Mouse (Mus musculus): ENCODE results near the gene Chmp4b. TPM values are rescaled to one million over a fixed set of nuclear protein-coding genes. Genes with fewer than 3 reads are reported as not detected.

The Chmp4b gene
- polyA plus RNA-seq, 1 experiment: 217 TPM

DNA sequence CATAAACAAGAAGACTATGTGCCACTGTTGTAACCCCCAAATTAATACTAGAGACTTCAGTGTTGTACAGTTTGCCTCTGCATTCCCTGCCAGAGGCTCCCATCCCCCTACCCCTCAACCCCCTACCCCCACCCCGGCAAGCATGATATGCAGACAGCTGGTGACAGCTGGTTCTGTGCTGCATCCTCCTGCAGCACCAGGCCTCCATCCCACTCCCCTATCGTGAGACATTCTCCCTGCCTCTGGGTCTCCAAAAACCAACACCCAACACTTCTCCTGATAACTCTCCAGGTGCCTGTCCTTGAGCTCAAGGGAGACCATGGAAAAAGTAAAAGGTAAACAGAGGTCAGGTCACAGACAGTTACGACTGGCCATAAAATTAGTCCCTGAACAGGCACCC lies 78.2 kb downstream of the Chmp4b start:
- Histone ChIP-seq H3K4me1 (ENCODE audit: control insufficient read depth, insufficient read depth, low read length) (peaks cover 19% of the 10 kb centered on the region), H3K27ac (ENCODE audit: insufficient read depth, low read depth, low read length) (no peak overlapping the region), H3K4me3 (ENCODE audit: insufficient read depth, low read length) (no peak overlapping the region)
- TF ChIP-seq CTCF (IDR thresholded peaks at IDR 0.05; ENCODE audit: low read depth, low read length) (no peak), POLR2A (IDR thresholded peaks at IDR 0.05; ENCODE audit: borderline replicate concordance, low read depth, low read length) (no peak)

- Histone ChIP-seq H3K27ac (ENCODE audit: insufficient read depth, low read depth, low read length) (no peak overlapping the region), H3K4me3 (ENCODE audit: insufficient read depth, low read length) (no peak overlapping the region), H3K4me1 (ENCODE audit: control insufficient read depth, insufficient read depth, low read length) (peaks cover 20% of the 10 kb centered on the region)
- TF ChIP-seq POLR2A (IDR thresholded peaks at IDR 0.05; ENCODE audit: borderline replicate concordance, low read depth, low read length) (no peak), CTCF (IDR thresholded peaks at IDR 0.05; ENCODE audit: low read depth, low read length) (no peak)
Observed at GRCm38 (mm10) chr2:154730841-154731240, 79.3 kb downstream of the Chmp4b start.

DNA sequence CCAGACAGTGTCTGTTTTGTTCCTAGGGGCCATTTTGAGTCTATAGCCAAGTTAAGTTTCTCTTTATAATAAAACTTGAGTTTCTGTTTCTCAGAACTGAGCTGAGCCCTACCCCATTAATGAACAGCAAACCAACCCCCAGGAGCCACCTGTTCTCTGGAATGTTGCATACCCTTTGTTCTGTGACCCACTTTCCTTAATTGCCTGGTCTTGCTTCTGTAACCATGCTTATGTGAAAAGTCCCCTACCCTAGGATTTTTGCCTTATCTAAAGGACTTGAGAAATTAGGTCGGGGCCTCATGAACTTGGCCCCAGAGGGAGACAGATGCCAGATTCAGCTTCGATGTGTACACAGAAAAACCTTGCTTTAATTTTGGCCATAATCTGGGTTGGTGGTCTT lies 80.4 kb downstream of the Chmp4b start:
- peaks cover 29% of the 10 kb centered on the region for H3K4me1 ChIP-seq (ENCODE audit: control insufficient read depth, insufficient read depth, low read length)
- no peak overlapping the region for H3K27ac ChIP-seq (ENCODE audit: insufficient read depth, low read depth, low read length)
- TF ChIP-seq CTCF (IDR thresholded peaks at IDR 0.05; ENCODE audit: low read depth, low read length) (no peak), POLR2A (IDR thresholded peaks at IDR 0.05; ENCODE audit: borderline replicate concordance, low read depth, low read length) (no peak)
- H3K4me3 ChIP-seq (ENCODE audit: insufficient read depth, low read length): no peak overlapping the region

DNA sequence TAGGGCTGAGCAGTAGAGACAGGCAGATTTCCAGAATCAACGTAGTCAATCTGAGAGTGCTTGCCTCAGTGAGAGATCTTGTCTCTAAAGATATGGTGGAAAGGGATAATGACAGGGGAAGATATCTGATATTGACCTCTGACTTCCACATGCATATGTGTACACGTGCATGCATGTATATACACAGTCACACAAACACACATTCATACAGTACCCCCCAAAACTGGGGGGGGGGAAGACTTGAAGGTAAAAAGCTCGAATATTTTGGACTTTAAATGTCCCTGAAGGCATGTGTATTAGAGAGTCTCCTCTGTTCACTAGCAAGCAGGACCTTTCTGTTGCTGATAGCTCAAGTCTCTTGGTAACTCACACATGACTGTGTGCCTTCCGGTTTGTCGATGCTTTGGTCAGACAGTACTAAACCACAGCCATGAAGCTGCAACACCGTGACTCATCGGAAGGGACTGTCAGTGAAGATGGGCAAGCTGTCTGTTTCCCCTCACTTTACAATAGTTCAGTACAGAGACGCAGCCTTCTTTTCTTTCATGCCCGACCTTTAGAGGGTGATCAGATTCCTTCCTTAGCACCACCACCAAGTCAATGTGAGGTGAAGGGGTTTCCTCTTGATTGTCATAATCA lies 81.1 kb downstream of the Chmp4b start:
- TF ChIP-seq CTCF (IDR thresholded peaks at IDR 0.05; ENCODE audit: low read depth, low read length): no peak
- TF ChIP-seq POLR2A (IDR thresholded peaks at IDR 0.05; ENCODE audit: borderline replicate concordance, low read depth, low read length): no peak
- H3K4me3 ChIP-seq (ENCODE audit: insufficient read depth, low read length): no peak overlapping the region
- peaks cover 33% of the 10 kb centered on the region for H3K4me1 ChIP-seq (ENCODE audit: control insufficient read depth, insufficient read depth, low read length)
- H3K27ac ChIP-seq (ENCODE audit: insufficient read depth, low read depth, low read length): peak overlapping the region; percentile 53

DNA sequence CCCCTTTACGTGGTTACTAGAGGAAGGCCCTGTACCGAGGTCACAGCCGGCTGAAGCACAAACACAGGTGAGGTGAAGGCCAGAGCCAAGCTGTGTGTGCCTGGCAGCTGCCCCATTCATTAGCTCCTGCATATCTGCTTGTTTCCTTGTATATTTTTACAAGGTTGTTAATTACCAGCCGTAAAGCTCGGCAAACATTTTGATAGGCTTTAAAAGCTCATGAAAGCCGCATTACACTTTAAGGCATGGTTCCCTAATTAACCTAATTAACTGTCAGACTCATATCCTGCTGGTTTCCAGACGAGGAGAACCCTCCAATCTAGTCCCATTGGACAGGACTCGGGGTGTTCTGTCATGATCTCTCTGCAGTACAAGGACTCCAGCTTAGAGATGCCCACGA lies 83.5 kb downstream of the Chmp4b start:
- Histone ChIP-seq H3K27ac (ENCODE audit: insufficient read depth, low read depth, low read length) (no peak overlapping the region), H3K4me3 (ENCODE audit: insufficient read depth, low read length) (no peak overlapping the region), H3K4me1 (ENCODE audit: control insufficient read depth, insufficient read depth, low read length) (peaks cover 33% of the 10 kb centered on the region)
- no peak for TF ChIP-seq CTCF (IDR thresholded peaks at IDR 0.05; ENCODE audit: low read depth, low read length)
- no peak for TF ChIP-seq POLR2A (IDR thresholded peaks at IDR 0.05; ENCODE audit: borderline replicate concordance, low read depth, low read length)

DNA sequence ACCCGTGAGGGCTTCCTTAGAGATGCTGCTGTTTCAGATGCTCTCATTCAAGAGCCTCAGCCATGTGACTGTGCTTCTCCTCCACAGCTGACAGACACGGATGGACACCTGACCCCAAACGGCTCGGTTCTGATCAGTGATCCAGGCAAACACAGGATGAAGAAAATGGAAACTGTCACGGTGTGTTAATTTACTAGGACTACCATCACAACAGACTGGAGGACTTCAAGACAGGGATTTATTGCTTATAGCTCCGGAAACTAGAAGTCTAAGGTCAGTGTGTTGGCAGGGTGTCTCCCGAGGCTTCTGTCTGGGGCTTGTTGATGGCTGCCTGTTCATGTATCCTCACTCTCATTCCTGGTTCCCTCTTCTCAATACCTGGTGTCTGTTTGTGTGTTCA lies 83.9 kb downstream of the Chmp4b start:
- TF ChIP-seq POLR2A (IDR thresholded peaks at IDR 0.05; ENCODE audit: borderline replicate concordance, low read depth, low read length): no peak
- peaks cover 33% of the 10 kb centered on the region for H3K4me1 ChIP-seq (ENCODE audit: control insufficient read depth, insufficient read depth, low read length)
- no peak overlapping the region for H3K27ac ChIP-seq (ENCODE audit: insufficient read depth, low read depth, low read length)
- H3K4me3 ChIP-seq (ENCODE audit: insufficient read depth, low read length): no peak overlapping the region

- H3K4me3 ChIP-seq (ENCODE audit: insufficient read depth, low read length): no peak overlapping the region
- H3K27ac ChIP-seq (ENCODE audit: insufficient read depth, low read depth, low read length): no peak overlapping the region
- H3K4me1 ChIP-seq (ENCODE audit: control insufficient read depth, insufficient read depth, low read length): peaks cover 33% of the 10 kb centered on the region
- TF ChIP-seq POLR2A (IDR thresholded peaks at IDR 0.05; ENCODE audit: borderline replicate concordance, low read depth, low read length) (no peak), CTCF (IDR thresholded peaks at IDR 0.05; ENCODE audit: low read depth, low read length) (no peak)
Observed at GRCm38 (mm10) chr2:154735986-154736385, 84.5 kb downstream of the Chmp4b start.

GRCm38 (mm10) chr2:154738621-154739020 lies 87.1 kb downstream of the Chmp4b start:
- no peak for TF ChIP-seq POLR2A (IDR thresholded peaks at IDR 0.05; ENCODE audit: borderline replicate concordance, low read depth, low read length)
- no peak for TF ChIP-seq CTCF (IDR thresholded peaks at IDR 0.05; ENCODE audit: low read depth, low read length)
- H3K27ac ChIP-seq (ENCODE audit: insufficient read depth, low read depth, low read length): no peak overlapping the region
- H3K4me3 ChIP-seq (ENCODE audit: insufficient read depth, low read length): no peak overlapping the region
- peaks cover 18% of the 10 kb centered on the region for H3K4me1 ChIP-seq (ENCODE audit: control insufficient read depth, insufficient read depth, low read length)

DNA sequence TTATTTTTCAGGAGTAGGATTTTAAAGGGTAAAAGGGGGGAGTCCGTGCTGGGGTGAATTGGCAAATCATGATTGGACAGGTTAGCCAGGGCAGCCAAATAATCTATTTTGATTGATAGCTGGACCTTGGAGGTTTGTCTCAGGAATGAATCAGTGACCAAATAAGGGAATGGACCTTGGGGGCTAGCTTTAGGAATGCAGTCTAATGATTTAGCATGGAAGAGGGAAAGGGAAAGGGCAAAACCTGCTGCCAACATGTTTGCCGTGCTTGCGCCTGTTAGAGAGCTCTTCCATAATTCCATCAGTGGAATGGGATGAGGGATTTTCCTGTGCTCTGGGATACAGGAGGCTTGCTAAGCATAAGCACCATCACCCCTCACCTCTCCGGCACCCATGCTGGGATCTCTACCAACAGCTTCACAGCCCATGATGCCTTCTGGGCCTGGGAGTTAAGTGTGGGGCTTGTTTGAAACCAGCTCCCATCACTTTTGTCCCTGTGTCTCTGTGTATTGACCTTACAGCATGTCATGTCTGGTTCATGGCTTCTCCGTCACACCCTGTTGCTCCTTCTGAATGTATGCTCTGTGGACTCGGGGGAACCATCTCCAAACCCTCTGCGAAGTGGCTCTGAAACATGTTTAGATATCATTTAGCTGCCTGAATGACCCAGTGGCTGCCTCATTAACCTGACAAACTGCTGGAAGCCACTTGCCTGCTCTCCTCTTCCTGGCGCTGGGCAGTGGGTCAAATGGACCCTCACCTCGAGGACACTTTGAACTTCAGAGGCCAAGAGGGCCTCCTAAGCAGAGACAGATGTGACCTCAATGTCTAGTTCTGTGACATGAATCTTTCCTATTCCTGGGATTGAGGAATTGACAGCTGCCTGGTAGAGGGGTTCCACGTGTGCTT lies 91.7 kb downstream of the Chmp4b start:
- Histone ChIP-seq H3K4me3 (ENCODE audit: insufficient read depth, low read length) (no peak overlapping the region), H3K4me1 (ENCODE audit: control insufficient read depth, insufficient read depth, low read length) (no peaks in the 10 kb centered on the region), H3K27ac (ENCODE audit: insufficient read depth, low read depth, low read length) (no peak overlapping the region)
- TF ChIP-seq POLR2A (IDR thresholded peaks at IDR 0.05; ENCODE audit: borderline replicate concordance, low read depth, low read length) (no peak), CTCF (IDR thresholded peaks at IDR 0.05; ENCODE audit: low read depth, low read length) (no peak)

GRCm38 (mm10) chr2:154743915-154744314 lies 92.4 kb downstream of the Chmp4b start:
- no peak overlapping the region for H3K27ac ChIP-seq (ENCODE audit: insufficient read depth, low read depth, low read length)
- H3K4me1 ChIP-seq (ENCODE audit: control insufficient read depth, insufficient read depth, low read length): no peaks in the 10 kb centered on the region
- TF ChIP-seq POLR2A (IDR thresholded peaks at IDR 0.05; ENCODE audit: borderline replicate concordance, low read depth, low read length): no peak
- no peak overlapping the region for H3K4me3 ChIP-seq (ENCODE audit: insufficient read depth, low read length)

Other genes starting within 250 kb of the Chmp4b start
- gene Snta1, start 243.6 kb upstream of the Chmp4b start, polyA plus RNA-seq (2012; ENCODE audit: insufficient read depth, insufficient read length, missing spikeins): 20.4 and 22.5 TPM in 2 replicates
- 16.5 TPM in 2 replicates for gene Cbfa2t2, start 215.2 kb upstream of the Chmp4b start, polyA plus RNA-seq (2012; ENCODE audit: insufficient read depth, insufficient read length, missing spikeins)
- 1.1 TPM in 1 of 2 replicates, not detected in the other for gene 1700003F12Rik, start 104.6 kb upstream of the Chmp4b start, polyA plus RNA-seq (2012; ENCODE audit: insufficient read depth, insufficient read length, missing spikeins)
- not detected in 2 replicates for gene Actl10, start 99.9 kb upstream of the Chmp4b start, polyA plus RNA-seq (2012; ENCODE audit: insufficient read depth, insufficient read length, missing spikeins)
- gene Necab3, start 92.8 kb upstream of the Chmp4b start, polyA plus RNA-seq (2012; ENCODE audit: insufficient read depth, insufficient read length, missing spikeins): 0.95 TPM in 1 of 2 replicates, not detected in the other
- 25.5 and 29.2 TPM in 2 replicates for gene E2f1, start 81.8 kb upstream of the Chmp4b start, polyA plus RNA-seq (2012; ENCODE audit: insufficient read depth, insufficient read length, missing spikeins)
- 22.6 and 22.8 TPM in 2 replicates for gene Pxmp4, start 48.0 kb upstream of the Chmp4b start, polyA plus RNA-seq (2012; ENCODE audit: insufficient read depth, insufficient read length, missing spikeins)
- 1.4 and 2.4 TPM in 2 replicates for gene Zfp341, start 38.4 kb upstream of the Chmp4b start, polyA plus RNA-seq (2012; ENCODE audit: insufficient read depth, insufficient read length, missing spikeins)
- not detected in 2 replicates for gene 4930519P11Rik, start 38.3 kb upstream of the Chmp4b start, polyA plus RNA-seq (2012; ENCODE audit: insufficient read depth, insufficient read length, missing spikeins)
- gene Gm14214, start 118.3 kb downstream of the Chmp4b start, polyA plus RNA-seq (2012; ENCODE audit: insufficient read depth, insufficient read length, missing spikeins): not detected in 2 replicates
- gene Raly, start 139.4 kb downstream of the Chmp4b start, polyA plus RNA-seq (2012; ENCODE audit: insufficient read depth, insufficient read length, missing spikeins): 108 and 129 TPM in 2 replicates
- gene a, start 139.7 kb downstream of the Chmp4b start, polyA plus RNA-seq (2012; ENCODE audit: insufficient read depth, insufficient read length, missing spikeins): not detected in 2 replicates
- gene Eif2s2, start 241.2 kb downstream of the Chmp4b start, polyA plus RNA-seq (2012; ENCODE audit: insufficient read depth, insufficient read length, missing spikeins): 53.3 and 55.4 TPM in 2 replicates